Mouse (Mus musculus): ENCODE measurements at regions not wholly inside any gene's neighbourhood (a gene's known extent, or its start where the extent isn't known, plus 50 kb on each side); places are given as distances from the start of the nearest gene placed in this dataset.

- no peak for DNase-seq (ENCODE audit: low spot score)
Measured at GRCm38 (mm10) chr11:57432299-57432698, 86.1 kb downstream of the Fam114a2 start.

GRCm38 (mm10) chr11:57431886-57432285 is 86.5 kb downstream of the Fam114a2 start:
- no peak for DNase-seq (ENCODE audit: low spot score)

GRCm38 (mm10) chr11:57426046-57426805 is 92.2 kb downstream of the Fam114a2 start:
- no peak for DNase-seq (ENCODE audit: low spot score)

GRCm38 (mm10) chr11:57419416-57419815 is 99.0 kb downstream of the Fam114a2 start:
- DNase-seq (ENCODE audit: low spot score) = no peak

- no peak for DNase-seq (ENCODE audit: low spot score)
Measured at GRCm38 (mm10) chr11:57416011-57416410, 102.4 kb downstream of the Fam114a2 start.

GRCm38 (mm10) chr11:57415167-57415566 is 103.2 kb downstream of the Fam114a2 start:
- no peak for DNase-seq (ENCODE audit: low spot score)

GRCm38 (mm10) chr11:57414697-57415096 is 103.7 kb downstream of the Fam114a2 start:
- peak; percentile 45 for DNase-seq (ENCODE audit: low spot score)

- DNase-seq (ENCODE audit: low spot score) = no peak
Measured at GRCm38 (mm10) chr11:57413271-57413670, 105.1 kb downstream of the Fam114a2 start.

GRCm38 (mm10) chr11:57412766-57413165 is 105.7 kb downstream of the Fam114a2 start:
- DNase-seq (ENCODE audit: low spot score) = peak; percentile 67

GRCm38 (mm10) chr11:57404172-57404571 is 114.2 kb downstream of the Fam114a2 start:
- DNase-seq (ENCODE audit: low spot score) = peak; percentile 33

GRCm38 (mm10) chr11:57401610-57402009 is 116.8 kb downstream of the Fam114a2 start:
- DNase-seq (ENCODE audit: low spot score) = peak; percentile 60

GRCm38 (mm10) chr11:57399366-57399765 is 119.1 kb downstream of the Fam114a2 start:
- no peak for DNase-seq (ENCODE audit: low spot score)

- no peak for DNase-seq (ENCODE audit: low spot score)
Measured at GRCm38 (mm10) chr11:57396429-57396828, 122.0 kb downstream of the Fam114a2 start.

GRCm38 (mm10) chr11:57390826-57391225 is 127.6 kb downstream of the Fam114a2 start:
- no peak for DNase-seq (ENCODE audit: low spot score)

All from layer of hippocampus, adult 11-12 months (tissue).